Mouse (Mus musculus): ENCODE data around the gene Snrpg.
A peak's percentile ranks its signal among the peaks of the same experiment; 100 is the strongest.

The Snrpg gene

DNA sequence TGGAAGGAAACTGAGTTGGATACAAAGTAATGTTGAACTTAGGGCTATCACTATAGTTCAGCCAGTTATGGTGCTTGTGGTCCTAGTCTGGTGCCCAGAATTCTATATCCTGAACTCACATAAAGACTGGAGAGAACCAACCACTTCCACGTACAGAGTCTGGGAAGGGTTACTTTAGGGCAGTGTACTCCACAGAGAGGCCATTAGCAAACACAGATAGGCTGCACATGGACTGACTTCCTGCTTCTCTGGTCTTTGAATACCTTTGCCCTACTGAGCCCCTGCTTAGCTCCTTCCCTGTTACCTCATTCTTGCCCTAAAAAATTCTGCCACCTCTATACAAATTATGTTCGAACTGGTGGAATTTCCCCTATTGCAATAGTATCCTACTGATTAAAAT, 28.9 kb downstream of the Snrpg start:
- DNase-seq (ENCODE audit: low spot score): peak; percentile 10

DNA sequence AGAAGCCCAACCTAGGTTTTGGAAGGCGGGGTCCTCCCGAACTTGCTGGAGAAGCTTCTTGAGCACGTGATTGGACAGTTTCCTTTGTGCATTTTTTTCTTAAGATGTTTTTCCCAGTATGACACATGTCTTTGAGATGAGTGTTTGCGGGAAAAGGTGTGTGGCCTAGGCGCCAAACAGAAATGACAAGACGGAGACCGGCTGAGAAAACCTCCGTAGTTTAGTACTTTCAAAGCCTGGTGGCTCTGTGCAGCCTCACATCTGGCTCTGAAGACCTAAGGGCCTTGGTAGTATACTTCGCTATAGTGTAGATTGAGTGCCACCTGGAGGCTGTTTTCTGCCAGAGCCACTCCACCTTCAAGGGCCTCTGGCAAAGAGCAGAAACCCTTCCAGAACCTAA, 29.9 kb downstream of the Snrpg start:
- DNase-seq (ENCODE audit: low spot score): peak; percentile 84

DNA sequence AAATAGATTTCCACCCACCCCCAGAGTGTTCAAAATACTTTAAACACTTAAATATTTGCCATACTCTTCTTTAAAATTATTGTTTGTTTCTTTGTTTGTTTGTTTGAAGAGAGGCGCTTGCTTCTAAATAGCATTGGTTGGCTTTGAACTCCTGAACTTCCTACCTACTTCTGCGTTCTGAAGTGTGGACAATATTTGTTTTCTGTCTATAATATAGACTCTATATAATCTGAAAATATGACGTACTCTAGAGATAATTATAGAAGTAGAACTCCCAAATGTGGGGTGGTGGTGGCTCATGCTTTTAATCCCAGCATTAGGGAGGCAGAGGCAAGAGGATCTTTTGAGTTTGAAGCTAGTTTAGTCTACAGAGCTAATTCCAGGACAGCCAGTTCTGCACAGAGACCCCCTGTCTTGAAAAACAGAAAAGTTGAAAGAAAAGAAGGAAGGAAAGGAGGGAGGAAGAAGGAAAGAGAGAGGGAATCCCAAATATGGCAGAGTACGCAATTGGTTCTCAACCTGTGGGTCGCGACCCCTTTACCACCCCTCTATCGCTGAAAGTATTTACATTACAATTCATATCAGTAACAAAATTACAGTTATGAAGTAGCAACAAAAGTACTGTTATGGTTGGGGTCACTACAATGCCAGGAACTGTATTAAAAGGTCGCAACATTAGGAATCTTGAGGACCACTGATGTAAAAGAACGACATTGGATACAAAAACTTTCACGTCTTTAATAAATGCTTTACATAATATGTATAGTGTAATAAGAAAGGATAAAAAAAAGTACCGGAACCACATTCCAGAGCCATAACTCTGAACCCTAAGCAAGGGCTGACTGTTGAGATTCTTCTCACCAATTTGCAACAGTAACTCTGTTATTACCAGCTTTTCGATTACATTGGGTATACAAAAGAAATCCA, 31.8 kb downstream of the Snrpg start:
- DNase-seq (ENCODE audit: low spot score): no peak

DNA sequence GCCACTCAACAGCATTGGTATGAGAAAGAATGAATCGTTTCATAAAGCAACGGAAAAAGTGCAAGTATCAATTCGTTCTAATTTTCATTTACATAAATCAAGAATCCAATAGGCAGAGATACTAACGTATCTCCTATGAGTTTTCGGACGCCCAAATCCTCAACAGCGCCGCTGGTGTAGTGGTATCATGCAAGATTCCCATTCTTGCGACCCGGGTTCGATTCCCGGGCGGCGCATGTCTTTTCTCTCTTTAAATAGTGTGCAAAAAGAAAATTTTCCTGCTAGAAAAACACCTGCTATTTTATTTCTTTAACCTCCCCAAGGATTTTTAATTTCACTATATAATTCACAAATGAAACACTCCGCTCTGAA, 32.6 kb downstream of the Snrpg start:
- peak; percentile 86 for DNase-seq (ENCODE audit: low spot score)

DNA sequence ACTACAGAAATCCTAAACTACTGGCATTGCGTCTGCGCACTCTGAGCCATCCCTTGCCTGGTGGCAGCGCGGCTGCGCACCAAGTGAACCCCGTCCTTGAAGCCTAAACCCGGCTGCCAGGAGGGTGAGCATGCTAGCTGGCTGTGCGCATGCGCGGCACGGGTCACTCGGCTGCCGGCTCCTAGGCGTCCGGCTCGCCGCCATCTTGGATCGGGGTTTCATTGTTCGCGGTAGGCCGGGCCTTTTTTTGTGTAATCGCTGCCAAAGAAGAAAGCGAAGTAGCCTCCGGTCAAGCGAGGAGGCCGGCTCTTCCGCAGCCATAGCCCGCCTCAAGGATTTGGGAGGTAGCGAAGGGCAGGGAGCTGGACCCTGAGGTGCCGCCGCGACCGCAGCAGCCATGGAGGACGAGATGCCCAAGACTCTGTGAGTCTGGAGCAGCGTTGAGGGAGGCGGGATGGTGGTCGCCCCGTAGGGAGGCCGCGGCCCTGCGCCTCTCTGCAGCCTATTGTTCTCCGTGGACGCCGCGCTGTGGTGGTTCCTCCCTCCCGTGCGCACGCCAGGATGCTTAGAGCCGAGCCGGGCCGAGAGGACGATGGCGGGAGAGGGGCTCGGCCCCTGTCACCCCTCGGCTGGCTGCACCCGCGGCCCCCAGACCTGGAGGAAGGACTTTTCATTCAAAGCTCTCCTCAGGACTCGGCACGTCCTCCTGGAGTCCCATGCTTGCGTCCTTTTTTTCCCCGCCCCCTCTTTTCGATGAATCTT, 33.2 kb downstream of the Snrpg start, which contains the start of gene Tia1:
Gene Tia1, plus strand, starts transcription at position 120 of the 762 bp plus-strand sequence.
- DNase-seq (ENCODE audit: low spot score): peak; percentile 98

DNA sequence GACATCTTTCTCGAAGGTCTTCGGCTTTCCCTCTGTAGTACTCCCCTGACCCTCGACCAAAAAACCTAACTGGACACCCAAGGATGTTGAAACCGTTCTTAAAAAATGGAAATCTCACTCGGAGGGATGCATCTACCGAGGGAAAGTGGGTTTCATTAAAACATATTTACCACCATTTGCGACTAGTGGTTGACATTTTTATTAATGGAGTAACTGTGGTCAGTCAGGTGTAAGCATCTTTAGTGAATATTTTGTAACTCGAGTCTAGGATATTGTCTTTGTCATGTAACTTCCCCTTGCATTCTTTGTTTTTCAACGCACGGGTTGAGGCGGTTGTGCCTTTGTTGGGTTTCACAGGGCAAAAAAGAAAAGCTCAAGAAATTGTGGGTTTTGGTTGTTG, 33.9 kb downstream of the Snrpg start:
- DNase-seq (ENCODE audit: low spot score): no peak

DNA sequence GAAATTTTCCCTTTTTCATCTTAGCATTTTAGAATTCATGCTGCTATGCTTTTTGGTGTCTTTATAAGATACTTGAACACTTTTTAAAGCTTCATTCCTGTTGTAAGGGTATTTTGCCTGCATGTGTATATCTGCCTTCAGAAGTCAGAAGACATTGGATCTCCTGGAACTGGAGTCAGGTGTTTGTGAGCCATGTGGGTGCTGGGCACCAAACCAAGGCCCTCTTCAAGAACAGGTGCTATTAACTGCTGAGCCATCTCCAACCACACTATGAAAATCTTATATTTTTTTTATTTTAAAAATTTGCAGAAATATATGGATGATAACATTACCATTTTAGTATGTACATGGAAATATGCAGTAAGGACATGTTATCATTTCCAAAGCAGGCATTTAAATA, 35.2 kb downstream of the Snrpg start:
- no peak for DNase-seq (ENCODE audit: low spot score)

DNA sequence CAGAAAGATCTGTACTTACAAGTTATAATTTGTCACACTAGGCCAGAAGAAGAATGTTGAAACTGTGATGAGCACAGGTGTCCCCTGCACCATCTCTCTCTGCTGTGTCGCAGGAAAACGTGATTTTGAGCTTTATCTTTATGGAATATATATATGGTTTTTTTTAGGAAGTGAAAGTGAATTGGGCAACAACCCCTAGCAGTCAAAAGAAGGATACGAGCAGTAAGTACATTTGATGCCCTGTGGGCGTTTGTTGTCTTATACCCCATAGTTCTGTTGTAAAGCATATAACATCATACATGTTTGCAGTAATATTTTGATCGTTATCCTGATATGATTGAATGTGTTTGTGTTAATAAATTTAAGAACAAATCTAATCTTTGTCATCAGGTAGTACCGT, 47.6 kb downstream of the Snrpg start:
- no peak for DNase-seq (ENCODE audit: low spot score)

DNA sequence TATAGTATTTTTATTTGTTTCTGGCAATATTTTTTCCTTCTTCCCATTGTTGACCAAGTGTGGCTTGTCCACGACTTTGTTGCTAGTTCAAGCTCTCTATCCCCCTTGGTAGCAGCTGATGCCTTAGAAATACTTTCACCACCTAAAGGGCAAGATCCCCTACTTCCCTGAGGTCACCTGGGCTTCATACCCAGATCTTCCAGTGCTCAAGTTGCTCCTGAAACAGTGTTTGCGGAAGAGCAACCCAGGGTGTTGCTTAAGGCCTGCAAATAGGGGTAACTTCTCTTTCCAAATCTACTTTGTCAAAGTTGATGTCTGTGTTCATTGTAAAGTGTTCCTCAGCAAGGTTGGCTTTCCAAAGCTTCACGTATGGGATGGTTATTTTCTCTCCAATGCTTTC, 48.1 kb downstream of the Snrpg start:
- DNase-seq (ENCODE audit: low spot score): no peak

DNA sequence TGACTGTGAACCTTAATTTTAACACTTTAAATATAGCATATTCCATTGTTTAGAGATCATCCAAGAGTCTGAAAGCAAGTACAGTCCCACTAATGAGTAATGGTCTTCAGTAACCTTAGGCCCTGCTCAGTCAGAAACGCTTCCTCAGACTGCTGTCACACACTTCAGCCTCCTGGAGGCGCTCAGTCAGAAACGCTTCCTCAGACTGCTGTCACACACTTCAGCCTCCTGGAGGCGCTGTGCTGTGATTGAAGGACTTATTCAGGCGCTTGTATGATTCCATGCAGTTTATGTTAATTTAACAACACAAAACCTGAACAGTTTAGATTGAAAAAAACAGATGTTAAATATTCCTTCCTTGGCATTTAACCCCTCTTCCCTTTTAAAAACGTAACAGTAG, 49.4 kb downstream of the Snrpg start:
- DNase-seq (ENCODE audit: low spot score): no peak

DNA sequence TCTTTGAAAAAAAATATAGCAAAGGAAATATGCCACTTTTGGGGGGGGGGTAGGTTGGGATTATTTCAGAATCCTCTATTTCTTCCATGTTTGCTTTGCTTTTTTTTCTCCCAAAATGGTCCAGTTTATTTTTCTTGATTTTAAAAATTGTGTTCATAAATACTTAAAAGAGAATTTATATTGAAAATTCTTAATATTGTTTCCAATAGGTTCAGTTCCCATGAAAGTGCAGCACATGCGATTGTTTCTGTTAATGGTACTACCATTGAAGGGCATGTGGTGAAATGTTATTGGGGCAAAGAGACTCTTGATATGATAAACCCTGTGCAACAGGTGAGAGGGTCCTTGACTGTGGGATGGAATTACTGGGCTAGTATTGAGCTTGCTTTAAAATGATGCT, 55.3 kb downstream of the Snrpg start, which contains the start of gene Gm44790:
Gene Gm44790, plus strand, starts transcription at position 301 of the 400 bp plus-strand sequence.
- no peak for DNase-seq (ENCODE audit: low spot score)
